Mouse (Mus musculus): ENCODE data around the gene Chad.

The Chad gene

DNA sequence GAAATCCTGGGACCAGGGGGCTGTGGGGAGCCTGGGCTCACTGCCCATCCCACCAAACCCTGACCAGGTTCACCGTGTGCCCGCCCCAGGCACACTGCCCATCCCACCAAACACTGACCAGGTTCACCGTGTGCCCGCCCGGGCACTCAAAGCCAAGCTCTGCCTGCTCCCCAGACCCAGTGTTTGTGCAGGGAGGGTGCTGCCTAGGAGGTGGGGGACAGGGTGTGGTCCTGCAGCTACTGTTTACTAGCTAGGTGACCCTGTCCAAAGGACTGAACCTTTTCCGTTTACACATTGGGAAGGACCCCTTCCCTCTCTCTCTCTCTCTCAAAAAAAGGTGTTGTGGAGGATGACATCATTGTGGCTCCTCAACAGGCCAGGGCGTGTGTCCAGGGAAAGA, 2.5 kb downstream of the Chad start:
- no peak for DNase-seq

DNA sequence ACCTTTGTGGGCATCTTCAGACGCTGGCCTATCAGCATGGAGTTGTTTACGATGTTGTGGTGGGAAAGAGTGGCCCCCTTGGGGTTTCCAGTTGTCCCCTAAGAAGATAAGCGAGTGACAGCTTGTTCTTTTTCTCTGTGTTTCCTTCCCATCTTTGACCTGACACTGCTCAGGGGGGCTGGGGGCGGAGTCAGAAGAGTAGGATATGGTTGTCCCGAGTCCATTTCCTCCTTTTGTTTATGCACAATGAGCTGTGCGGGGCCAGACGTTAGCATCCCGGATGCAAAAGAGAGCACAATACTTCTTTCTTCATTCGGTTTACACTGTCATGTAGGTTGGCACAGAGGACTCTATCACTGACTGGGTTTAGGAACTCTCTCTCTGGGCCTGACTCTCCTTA, 5.8 kb downstream of the Chad start:
- DNase-seq, result no peak

DNA sequence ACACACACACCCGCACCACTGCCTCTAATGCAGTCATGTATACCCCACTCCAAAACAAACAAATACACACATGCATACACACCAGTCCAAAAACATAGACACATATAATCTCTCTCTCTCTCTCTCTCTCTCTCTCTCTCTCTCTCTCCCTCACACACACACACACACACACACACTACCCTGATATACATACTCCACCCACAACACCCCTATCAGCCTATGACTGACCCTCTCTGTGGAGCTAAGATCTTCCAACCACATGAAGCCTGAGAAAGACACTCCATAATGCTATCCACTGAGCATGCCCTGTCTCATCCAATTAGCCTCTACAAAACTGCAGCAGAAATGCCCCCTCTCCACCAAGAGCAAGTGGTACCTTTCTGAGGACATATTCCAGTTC, 7.0 kb downstream of the Chad start:
- DNase-seq, result no peak

DNA sequence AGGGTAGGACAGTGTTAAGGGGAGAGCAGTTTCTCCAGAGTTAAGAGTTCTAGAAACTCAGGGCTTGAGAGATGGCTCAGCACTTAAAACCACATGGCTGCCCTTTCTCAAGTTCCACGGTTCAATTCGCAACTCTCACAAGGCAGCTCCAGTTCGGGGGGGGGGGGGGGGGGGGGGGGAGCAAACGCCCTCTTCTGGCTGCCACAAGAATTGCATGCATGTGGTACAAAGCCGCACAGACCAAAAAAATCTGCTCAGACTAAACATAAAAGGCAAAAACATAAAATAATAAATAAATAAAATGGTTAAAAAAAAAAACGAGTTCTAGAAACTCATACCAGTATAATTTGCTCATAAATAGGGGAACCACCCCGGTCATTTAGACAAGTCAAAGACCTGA, 9.7 kb downstream of the Chad start:
- DNase-seq, result no peak

DNA sequence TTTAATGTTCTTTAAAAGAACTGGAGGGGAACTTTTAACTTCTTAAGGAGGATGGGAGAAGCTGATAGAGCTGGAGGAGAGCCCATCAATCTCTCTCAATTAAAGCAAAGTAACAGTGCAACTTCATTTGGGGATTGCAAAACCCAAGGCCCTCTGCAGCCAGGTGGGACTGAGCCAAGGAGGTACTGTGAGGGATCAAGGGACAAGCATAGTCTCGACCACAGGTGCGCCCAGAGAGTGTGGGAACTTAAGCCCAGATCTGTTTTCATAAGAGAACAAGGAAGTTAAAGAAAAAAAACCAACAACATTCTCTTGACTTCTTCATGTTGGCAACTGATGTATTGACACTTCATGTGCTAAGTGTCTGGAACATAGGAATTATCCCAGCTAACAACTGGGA, 10.2 kb downstream of the Chad start:
- DNase-seq, result no peak

DNA sequence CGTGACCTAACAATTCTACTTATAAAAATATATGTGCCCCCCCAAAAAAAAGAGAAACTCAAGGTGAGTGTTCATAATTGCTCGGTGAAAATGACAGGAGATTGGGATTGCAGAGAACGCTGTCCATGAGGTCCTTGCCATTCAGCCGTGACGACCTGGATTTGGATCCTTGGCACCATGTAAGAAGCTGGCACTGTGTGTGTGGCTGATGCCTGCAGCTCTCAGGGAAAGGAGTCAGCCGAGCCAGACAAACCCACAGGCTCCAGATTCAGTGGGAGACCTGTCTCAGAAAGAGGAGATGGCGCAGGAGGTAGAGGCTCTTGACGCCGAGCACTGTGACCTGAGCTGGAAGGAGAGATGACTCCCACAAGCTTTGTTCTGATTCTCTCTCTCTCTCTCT, 11.5 kb downstream of the Chad start:
- no peak for DNase-seq

DNA sequence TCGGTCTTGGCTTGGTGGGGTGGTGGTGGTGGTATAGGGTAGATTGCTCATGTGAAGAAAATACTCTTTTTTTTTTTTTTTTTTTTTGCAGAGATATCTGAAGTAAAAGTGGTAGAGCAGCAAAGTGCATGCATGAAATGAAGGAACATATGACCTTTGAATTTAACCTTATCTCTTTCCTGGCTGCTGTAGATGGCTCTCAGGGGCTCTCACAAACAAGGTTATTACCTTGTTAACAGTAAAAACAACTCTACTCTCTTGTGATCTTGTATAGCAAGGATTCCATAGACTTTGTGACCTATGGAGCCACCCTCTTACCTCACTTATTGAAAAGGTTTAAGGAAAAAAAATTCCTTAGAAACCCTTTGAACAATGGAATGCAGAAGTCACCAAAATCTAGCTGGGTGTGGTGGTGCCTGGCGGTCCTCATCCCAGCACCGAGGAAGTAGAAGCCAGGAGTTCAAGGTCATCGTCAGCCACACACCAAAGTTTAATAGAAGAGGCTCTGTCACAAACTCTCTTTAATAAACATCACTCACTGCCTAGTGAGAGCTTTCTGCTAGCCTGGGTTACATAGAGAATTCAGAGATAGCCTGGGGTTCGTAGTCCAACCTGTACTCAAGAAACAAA, 15.4 kb downstream of the Chad start:
- no peak for DNase-seq

DNA sequence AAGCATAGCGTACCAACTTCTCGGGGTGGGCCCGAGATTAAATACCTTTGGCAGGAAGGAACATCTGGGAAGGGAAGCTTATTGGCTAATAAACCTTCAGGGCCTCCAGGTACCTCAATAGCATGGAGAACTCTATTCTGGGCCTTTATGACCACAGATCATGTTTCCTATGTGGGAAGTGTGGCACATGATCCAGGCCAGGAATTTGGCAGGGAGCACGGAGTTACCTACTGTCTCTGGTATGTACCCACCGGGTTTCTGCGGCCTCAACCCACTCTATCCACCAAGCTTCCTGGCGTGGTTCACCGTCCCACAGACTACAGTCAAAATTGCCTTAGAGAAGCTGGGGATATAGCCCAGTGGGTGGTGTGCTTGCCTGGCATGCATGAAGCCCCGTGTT, 20.2 kb downstream of the Chad start:
- no peak for DNase-seq

DNA sequence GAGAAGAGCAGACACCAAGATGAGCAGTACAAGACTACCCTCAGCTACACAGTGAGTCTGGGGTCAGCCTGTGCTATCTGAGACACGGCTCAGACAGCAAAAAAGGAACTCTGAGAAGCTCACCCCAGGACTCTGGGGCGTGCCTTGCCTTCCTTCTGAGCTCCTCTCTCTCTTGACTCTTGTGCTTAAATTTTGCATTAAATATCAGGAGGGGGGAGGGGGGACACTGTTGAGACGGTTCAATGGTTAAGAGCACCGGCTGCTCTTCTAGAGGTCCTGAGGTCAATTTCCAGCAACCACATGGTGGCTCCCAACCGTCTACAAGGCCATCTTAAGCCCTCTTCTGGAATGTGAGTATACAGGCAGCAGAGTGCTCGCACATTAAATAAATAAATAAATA, 22.7 kb downstream of the Chad start:
- DNase-seq, result no peak

DNA sequence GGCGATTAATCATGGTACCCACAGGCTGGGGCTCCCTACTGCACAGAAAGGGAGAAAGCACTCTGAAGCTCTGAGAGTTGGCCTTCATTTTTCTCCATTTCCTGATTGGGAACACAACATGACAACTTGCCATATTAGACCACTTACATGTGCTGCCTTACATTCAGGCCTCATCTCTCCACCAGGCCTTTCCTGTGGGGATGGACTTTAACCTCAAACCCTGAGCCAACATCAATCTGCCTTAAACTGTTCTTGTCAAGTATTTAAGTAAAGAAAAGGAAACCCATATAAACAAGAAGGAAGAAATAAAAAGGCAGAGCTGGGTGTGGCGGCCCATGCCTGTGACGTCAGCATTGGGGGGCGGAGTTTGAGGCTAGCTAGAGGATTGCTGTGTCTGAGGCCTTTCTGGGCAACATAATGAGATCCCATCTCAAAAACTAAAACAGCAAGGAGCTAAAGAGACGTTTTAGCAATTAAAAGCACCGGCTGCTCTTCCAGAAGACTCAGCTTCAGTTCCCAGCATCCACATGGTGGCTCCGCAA, 31.5 kb downstream of the Chad start:
- peak; percentile 42 to 64 for DNase-seq

DNA sequence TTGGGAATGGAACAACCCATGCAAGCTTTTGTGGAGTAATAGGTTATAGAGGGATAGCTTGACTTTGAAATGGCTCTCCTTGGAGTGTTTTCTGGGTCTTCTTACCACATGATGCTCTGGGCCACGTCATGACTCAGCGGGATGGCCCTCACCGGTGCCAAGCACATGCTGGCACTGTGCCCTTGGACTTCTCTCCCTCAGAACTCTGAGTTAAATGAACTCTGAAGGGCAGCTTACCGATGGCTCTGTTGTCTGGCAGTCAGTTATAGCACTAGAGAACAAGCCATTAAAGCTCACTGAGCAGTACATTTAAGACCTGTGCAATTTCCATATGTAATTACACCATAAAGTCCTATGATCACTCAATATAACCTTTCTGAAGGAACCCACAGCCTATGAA, 32.5 kb downstream of the Chad start:
- DNase-seq, result no peak

DNA sequence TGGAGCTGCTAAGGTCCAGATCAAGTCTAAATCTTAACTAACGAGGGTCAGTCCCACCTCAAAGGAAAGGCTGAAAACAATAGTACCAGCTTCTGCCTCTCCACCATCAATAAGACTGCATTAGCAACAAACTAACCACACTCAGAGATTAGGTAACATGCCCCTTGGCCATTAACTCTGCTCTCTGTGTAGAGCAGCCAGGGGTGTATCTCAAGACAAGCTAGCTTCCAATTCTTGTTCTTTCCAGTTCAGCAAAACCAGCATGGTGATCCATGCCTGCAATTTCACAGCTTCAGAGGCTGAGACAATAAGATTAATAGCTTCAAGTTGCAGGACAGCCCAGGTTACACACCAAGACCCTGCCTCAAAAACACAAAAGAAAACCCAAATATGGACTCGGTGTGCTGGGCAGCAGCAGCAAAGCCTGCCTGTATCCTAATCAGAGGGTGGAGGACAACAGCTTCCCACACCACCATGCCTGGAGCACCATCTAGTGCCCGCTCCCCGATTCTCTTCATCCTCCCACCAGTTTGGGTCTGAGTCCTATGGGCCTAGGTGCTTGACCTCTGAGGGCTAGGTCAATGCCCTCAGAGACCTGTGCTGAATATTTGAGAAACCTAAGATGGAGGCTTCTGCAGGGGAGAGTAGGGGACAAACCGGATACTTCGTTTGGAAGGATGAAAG, 33.7 kb downstream of the Chad start:
- no peak for DNase-seq

DNA sequence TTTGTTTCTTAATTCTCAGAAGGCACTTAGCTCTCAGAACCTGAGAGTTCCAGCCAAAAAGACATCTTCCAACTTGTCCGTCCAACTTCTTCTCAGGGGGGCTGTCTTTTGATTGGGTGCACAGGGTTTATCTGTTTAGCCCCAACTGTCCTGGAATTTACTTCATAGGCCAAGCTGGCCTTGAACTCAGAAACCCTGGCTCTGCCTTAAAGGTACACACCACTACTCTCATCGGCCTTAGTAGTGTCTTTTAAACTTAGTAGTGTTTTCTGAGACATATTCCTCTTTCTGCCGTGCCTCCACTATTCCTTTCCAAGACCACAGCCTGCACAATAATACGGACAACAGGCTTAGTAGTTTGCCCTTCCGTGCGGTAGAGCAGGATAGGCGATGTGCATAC, 35.6 kb downstream of the Chad start:
- DNase-seq, result no peak

DNA sequence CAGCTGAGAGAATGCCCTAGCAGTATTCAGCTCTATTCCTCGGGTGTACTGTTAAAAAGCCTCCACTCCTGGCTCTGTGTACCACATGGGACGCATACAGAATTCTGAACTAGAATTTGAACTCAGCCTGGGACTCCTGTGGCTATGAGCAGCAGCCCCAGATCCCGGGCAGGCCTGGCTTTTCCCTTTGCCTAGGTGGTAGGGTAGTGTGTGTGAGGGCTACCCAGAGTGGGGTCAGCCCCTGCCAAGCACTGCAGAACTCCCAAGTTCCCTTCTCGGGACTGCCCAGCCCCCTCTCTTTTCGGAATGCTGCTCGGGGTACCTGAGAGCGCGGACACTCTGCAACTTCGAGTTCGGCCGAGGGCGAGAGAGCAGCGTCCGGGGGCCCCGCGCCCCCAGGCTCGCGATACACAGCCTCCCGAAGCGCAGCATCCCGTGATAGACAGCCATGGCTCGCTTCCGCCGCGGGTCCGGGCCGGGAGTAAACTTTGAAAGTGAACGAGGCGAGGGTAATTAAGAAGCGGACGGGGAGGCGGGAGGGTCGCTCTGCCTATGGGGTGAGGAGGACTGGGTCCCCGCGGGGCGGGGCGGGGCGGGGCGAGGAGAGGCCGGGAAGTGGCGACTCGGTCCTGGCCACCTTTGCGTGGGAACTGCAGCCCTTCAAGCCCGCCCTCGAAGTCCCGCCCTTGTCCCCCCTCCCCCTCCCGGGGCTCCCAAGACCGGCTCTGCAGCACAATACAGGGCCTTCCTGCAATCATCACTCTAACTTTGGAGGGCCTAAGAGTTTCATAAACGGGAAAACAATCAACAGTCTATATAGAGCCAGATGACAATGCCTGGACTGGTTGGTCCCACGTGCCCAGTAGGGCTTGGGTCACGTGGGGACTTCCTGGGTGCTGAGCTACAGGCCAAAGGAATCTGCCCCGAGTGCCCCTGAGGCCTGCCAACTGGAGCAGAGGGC, 36.8 kb downstream of the Chad start, which contains the start of gene Acsf2:
Gene Acsf2 (minus strand): TSS at position 551 of the 961 bp plus-strand sequence.
- DNase-seq, result peak; percentile 87 to 88

DNA sequence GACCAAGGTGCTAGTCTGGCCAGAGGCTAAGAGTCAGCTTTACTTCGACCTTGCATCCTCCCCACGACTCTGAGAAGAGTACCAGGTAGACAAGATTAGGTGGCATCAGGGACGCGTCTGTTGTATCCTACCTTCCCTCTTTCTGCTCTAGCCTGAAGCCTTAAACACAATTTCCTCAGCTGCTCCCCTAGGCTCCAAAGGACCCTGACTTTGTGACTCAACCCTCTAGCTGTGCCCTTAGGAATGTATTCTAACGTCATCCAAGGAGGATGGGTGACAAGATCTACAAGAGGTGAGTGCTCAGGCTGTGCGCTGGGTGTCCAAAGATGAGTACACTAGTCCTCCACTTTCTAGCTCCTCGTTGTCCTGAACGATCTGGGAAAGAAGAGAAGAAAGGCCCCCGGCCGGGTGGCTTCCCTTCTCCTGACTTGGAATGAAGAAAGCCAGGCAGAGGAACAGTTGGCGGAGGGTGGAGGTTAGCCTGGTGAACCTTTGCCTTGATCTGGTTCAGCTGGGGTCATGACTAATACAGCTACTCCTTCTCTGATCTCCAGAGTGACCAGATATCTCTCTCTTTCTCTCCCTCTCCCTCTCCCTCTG, 37.6 kb downstream of the Chad start:
- no peak for DNase-seq

DNA sequence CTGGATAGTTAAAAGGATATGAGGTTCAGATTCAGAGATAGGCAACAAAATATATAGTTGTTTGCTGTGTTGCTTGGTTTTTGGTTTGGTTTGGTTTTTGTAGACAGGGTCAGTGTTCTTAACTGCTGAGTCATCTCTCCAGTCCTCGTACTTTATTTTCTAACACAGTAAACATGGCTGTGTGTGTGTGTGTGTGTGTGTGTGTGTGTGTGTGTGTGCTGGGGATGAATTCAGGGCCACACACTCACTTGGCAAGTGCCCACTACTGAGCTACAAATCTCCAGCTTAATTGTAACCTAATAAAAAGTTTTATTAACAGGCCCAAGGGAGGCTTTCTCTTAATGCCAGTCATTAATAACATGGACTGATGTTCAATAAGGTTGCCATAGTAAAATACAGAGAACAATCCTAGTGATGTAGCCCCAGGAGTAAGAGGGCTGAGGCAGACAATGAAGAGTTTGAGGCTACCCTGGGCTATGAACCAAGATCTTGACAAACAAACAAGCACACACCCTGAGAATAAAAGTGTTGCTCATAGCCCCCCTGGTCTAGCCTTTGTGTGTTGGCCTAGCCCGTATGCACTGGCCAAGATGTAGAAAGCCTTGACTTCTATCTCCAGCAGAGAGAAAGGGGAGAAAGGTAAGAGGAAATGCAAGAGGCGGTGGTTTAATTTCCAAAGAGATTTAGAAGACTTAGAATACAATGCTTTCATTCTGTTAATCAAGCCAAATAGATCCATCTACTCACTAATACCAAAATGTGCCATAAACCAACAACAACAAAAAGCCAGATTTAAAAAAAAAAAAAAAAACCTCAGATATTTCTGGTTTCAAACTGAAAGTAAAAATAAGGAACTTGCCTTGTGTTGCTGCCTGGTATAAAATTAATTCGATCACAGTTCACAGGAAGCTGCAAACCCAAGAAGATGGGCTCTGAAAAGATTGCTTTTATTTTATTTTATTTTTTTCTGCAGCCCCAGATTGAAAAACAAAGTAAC, 46.2 kb downstream of the Chad start:
- no peak for DNase-seq

DNA sequence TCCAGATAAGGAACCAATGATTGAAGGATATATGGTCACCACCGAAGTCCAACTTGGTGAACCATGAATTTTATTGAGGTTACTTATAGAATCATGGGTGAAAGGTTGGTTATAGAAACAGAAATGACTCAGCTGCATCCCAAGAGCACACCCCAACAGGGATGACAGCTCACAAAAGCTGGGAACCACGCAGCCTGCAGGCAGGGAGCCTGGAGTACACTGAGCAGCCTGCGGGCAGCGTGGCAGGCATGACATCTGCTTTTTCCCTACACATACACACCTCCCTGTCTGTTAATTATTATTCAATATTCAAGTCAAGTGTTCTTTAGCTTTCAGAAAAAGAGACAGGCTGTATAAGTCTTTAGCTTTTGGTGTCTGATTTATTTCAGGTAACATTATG, 49.8 kb downstream of the Chad start:
- DNase-seq, result no peak

DNA sequence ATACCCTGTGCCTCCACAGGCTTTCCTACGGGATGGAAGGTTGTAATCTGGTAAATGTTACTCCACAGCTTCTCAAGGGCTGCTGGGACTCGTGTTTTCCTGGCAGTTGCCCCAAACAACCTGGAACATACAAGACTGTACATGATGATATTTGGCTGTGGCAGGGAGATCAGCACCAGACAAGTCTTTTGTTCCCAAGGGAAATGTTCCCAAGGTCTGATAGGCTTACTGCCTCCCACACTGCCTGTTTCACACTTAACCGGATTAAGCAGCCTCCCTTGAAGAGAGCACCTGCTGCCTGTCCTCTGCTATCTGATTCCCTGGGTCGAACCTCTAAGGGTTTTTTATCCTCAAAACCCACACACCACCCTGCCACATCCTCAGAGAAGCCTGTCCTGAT, 50.6 kb downstream of the Chad start:
- no peak for DNase-seq

DNA sequence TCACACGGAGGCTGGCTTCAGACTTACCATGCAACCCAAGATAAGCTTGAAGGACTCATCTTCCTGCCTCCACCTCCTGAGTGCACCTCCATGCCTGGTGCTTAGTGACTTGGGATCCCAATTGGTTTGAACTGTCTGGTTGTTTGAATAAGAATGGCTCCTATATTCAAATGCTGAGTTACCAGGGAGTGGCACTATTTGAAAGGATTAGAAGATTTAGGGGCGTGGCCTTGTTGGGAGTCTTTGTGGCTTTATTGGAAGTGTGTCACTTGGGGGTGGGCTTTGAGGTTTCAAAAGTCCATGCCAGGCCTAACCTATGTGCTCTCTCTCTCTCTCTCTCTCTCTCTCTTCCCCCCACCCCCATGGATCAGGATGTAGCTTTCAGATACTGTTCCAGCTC, 52.8 kb downstream of the Chad start:
- no peak for DNase-seq

Data from spleen, adult 18-20 months (tissue).